Mouse (Mus musculus) embryonic facial prominence, embryonic 13.5 days (tissue): ENCODE measurements around the gene Zbtb37. TPM values are rescaled to one million over a fixed set of nuclear protein-coding genes. Genes with fewer than 3 reads are reported as not detected.
A peak's percentile ranks its signal among the peaks of the same experiment; 100 is the strongest.

Experiments used
- ATAC-seq: fragments of 200-750 bp; cut with Nextera tagmentation; 2 replicates; pipeline ENCODE4 v1.8.0; 2017; ENCODE audit warnings: low read depth; ENCODE audit not compliant: insufficient number of reproducible peaks, insufficient read depth, low FRiP score, low TSS enrichment
- H3K27ac ChIP-seq: fragments of 300-500 bp; sonication (generic); 2 replicates; pipeline ENCODE4 v1.5.1; 2015; ENCODE audit warnings: moderate library complexity, mild to moderate bottlenecking, inconsistent platforms
- H3K27me3 ChIP-seq: fragments of 300-500 bp; sonication (generic); 2 replicates; pipeline ENCODE4 v1.6.1; 2015; ENCODE audit warnings: mild to moderate bottlenecking, inconsistent platforms
- H3K36me3 ChIP-seq: fragments of 300-500 bp; sonication (generic); 2 replicates; pipeline ENCODE4 v1.6.1; 2015; ENCODE audit warnings: mild to moderate bottlenecking, inconsistent platforms
- H3K4me1 ChIP-seq: fragments of 300-500 bp; sonication (generic); 2 replicates; pipeline ENCODE4 v1.6.1; 2015; ENCODE audit warnings: inconsistent platforms
- H3K4me2 ChIP-seq: fragments of 300-500 bp; sonication (generic); 2 replicates; pipeline ENCODE4 v1.6.1; 2015; ENCODE audit warnings: moderate library complexity, mild to moderate bottlenecking, inconsistent platforms
- H3K4me3 ChIP-seq: fragments of 300-500 bp; sonication (generic); 2 replicates; pipeline ENCODE4 v1.5.1; 2015; ENCODE audit warnings: mild to moderate bottlenecking, inconsistent platforms
- H3K9ac ChIP-seq: fragments of 300-500 bp; sonication (generic); 2 replicates; pipeline ENCODE4 v1.6.1; 2015; ENCODE audit warnings: mild to moderate bottlenecking, inconsistent platforms
- H3K9me3 ChIP-seq: fragments of 300-500 bp; sonication (generic); 2 replicates; pipeline ENCODE4 v1.6.1; 2016; ENCODE audit warnings: inconsistent platforms
- WGBS: fragments of 180-500 bp; shearing (Covaris S2); methylation state at CpG from one replicate; pipeline ENCODE4 v1.1.7; 2015; ENCODE audit warnings: mixed read lengths; 5-methylcytosine and 5-hydroxymethylcytosine counted together
- polyA plus RNA-seq: library from polyadenylated mRNA; unstranded; fragments of >200 nt; fragmentation: Nextera tagmentation; extraction: Ambion mirVana; gene quantifications from 2 replicates; pipeline ENCODE4 v1.2.1, GENCODE M21; 2015

Gene Zbtb37
- polyA plus RNA-seq = 8.8 and 11.7 TPM in 2 replicates

- H3K36me3 ChIP-seq = peaks cover 64% of the 10 kb centered on the region
Measured at GRCm38 (mm10) chr1:161034435-161035280, at the start of gene Zbtb37. Zbtb37 (minus strand) TSS chr1:161034849.

GRCm38 (mm10) chr1:161077243-161077642 lies 42.6 kb upstream of the Zbtb37 start:
- Histone ChIP-seq H3K4me3 (no peak overlapping the region), H3K36me3 (peaks cover 43% of the 10 kb centered on the region), H3K9me3 (no peaks in the 10 kb centered on the region), H3K27ac (no peak overlapping the region; the same call in 1 of the 2 replicates), H3K4me2 (no peak overlapping the region), H3K9ac (no peak overlapping the region), H3K27me3 (no peaks in the 10 kb centered on the region), H3K4me1 (peaks cover 19% of the 10 kb centered on the region)
- no peak for ATAC-seq
- 93% methylated on average over 3 of the region's 3 CpGs for whole genome bisulfite sequencing

More at GRCm38 (mm10) chr1:161034435-161035280, at the start of gene Zbtb37:
- peak within 1 kb of the TSS; percentile 88 for H3K9ac ChIP-seq
- peaks cover 13% of the 10 kb centered on the region for H3K4me1 ChIP-seq
- H3K27me3 ChIP-seq = no peaks in the 10 kb centered on the region
- H3K4me3 ChIP-seq = peak within 1 kb of the TSS; percentile 58
- H3K9me3 ChIP-seq = no peaks in the 10 kb centered on the region
- peak within 1 kb of the TSS; percentile 84 for H3K4me2 ChIP-seq
- peak within 1 kb of the TSS; percentile 97 for H3K27ac ChIP-seq
- peak; percentile 88 for ATAC-seq
- WGBS = 1% methylated on average over 74 of the region's 76 CpGs

GRCm38 (mm10) chr1:161076238-161076637 lies 41.6 kb upstream of the Zbtb37 start:
- H3K9me3 ChIP-seq = no peaks in the 10 kb centered on the region
- ATAC-seq = no peak
- H3K4me1 ChIP-seq = peaks cover 26% of the 10 kb centered on the region
- no peaks in the 10 kb centered on the region for H3K27me3 ChIP-seq
- 79% methylated on average over 6 of the region's 6 CpGs for WGBS
- H3K27ac ChIP-seq = no peak overlapping the region
- H3K36me3 ChIP-seq = peaks cover 37% of the 10 kb centered on the region
- H3K9ac ChIP-seq = no peak overlapping the region
- H3K4me3 ChIP-seq = no peak overlapping the region
- no peak overlapping the region for H3K4me2 ChIP-seq

GRCm38 (mm10) chr1:161071272-161071620 lies 36.6 kb upstream of the Zbtb37 start:
- peak overlapping the region; percentile 79 for H3K4me2 ChIP-seq
- no peaks in the 10 kb centered on the region for H3K9me3 ChIP-seq
- under 1% methylated on average over 12 of the region's 12 CpGs for WGBS
- H3K9ac ChIP-seq = peak overlapping the region; percentile 78
- H3K4me3 ChIP-seq = peak overlapping the region; percentile 67
- H3K36me3 ChIP-seq = peaks cover 9% of the 10 kb centered on the region; the same call in 1 of the 2 replicates
- peak overlapping the region; percentile 68 for H3K27ac ChIP-seq
- peaks cover 26% of the 10 kb centered on the region for H3K4me1 ChIP-seq
- H3K27me3 ChIP-seq = no peaks in the 10 kb centered on the region
- no peak for ATAC-seq

GRCm38 (mm10) chr1:161070352-161071271 lies 36.0 kb upstream of the Zbtb37 start, which contains the start of the genes Dars2 and Cenpl:
Dars2 (minus strand) TSS chr1:161070658.
Cenpl (plus strand) TSS chr1:161070713.
- H3K27me3 ChIP-seq = no peaks in the 10 kb centered on the region
- peak within 1 kb of the TSS; percentile 79 for H3K4me2 ChIP-seq
- ATAC-seq = peak; percentile 96
- under 1% methylated on average over 57 of the region's 57 CpGs for WGBS
- H3K36me3 ChIP-seq = peaks cover 7% of the 10 kb centered on the region; the same call in 1 of the 2 replicates
- H3K9ac ChIP-seq = peak within 1 kb of the TSS; percentile 86
- H3K4me3 ChIP-seq = peak within 1 kb of the TSS; percentile 67
- H3K4me1 ChIP-seq = peaks cover 26% of the 10 kb centered on the region
- H3K9me3 ChIP-seq = no peaks in the 10 kb centered on the region
- peak within 1 kb of the TSS; percentile 78 for H3K27ac ChIP-seq

GRCm38 (mm10) chr1:161063351-161063750 lies 28.7 kb upstream of the Zbtb37 start:
- Histone ChIP-seq H3K27me3 (no peaks in the 10 kb centered on the region), H3K9me3 (no peaks in the 10 kb centered on the region), H3K4me1 (no peaks in the 10 kb centered on the region), H3K4me2 (no peak overlapping the region), H3K9ac (no peak overlapping the region), H3K4me3 (no peak overlapping the region), H3K27ac (no peak overlapping the region), H3K36me3 (peaks cover 10% of the 10 kb centered on the region)
- 75% methylated on average over 1 of the region's 1 CpGs for WGBS
- no peak for ATAC-seq

GRCm38 (mm10) chr1:161057164-161057563 lies 22.5 kb upstream of the Zbtb37 start:
- Histone ChIP-seq H3K4me3 (no peak overlapping the region), H3K9me3 (no peaks in the 10 kb centered on the region), H3K27me3 (no peaks in the 10 kb centered on the region), H3K36me3 (peaks cover 26% of the 10 kb centered on the region), H3K4me2 (no peak overlapping the region), H3K4me1 (no peaks in the 10 kb centered on the region), H3K27ac (no peak overlapping the region), H3K9ac (no peak overlapping the region)
- ATAC-seq = no peak
- 96% methylated on average over 1 of the region's 1 CpGs for WGBS

- Histone ChIP-seq H3K4me2 (no peak overlapping the region), H3K27me3 (no peaks in the 10 kb centered on the region), H3K4me1 (no peaks in the 10 kb centered on the region), H3K9ac (no peak overlapping the region), H3K27ac (no peak overlapping the region), H3K36me3 (peaks cover 42% of the 10 kb centered on the region), H3K9me3 (no peaks in the 10 kb centered on the region), H3K4me3 (no peak overlapping the region)
- ATAC-seq = no peak
- WGBS = 85% methylated on average over 3 of the region's 3 CpGs
Measured at GRCm38 (mm10) chr1:161046972-161047371, 12.3 kb upstream of the Zbtb37 start.

GRCm38 (mm10) chr1:161041261-161042020 lies 6.8 kb upstream of the Zbtb37 start:
- Histone ChIP-seq H3K4me1 (peaks cover 4% of the 10 kb centered on the region), H3K9me3 (no peaks in the 10 kb centered on the region), H3K36me3 (peaks cover 61% of the 10 kb centered on the region), H3K4me2 (no peak overlapping the region), H3K9ac (no peak overlapping the region), H3K27ac (no peak overlapping the region), H3K4me3 (no peak overlapping the region), H3K27me3 (no peaks in the 10 kb centered on the region)
- 88% methylated on average over 7 of the region's 7 CpGs for WGBS
- no peak for ATAC-seq

- Histone ChIP-seq H3K27ac (peak overlapping the region; percentile 65; the same call in 1 of the 2 replicates), H3K36me3 (peaks cover 61% of the 10 kb centered on the region)
- ATAC-seq = no peak
Measured at GRCm38 (mm10) chr1:161040855-161041254, 6.2 kb upstream of the Zbtb37 start.

GRCm38 (mm10) chr1:161040426-161040770 lies 5.7 kb upstream of the Zbtb37 start:
- H3K4me2 ChIP-seq = no peak overlapping the region
- no peak overlapping the region for H3K9ac ChIP-seq
- peak overlapping the region; percentile 65; the same call in 1 of the 2 replicates for H3K27ac ChIP-seq
- WGBS = 64% methylated on average over 1 of the region's 1 CpGs
- no peak for ATAC-seq
- H3K4me1 ChIP-seq = peaks cover 4% of the 10 kb centered on the region
- H3K27me3 ChIP-seq = no peaks in the 10 kb centered on the region
- H3K9me3 ChIP-seq = no peaks in the 10 kb centered on the region
- no peak overlapping the region for H3K4me3 ChIP-seq
- H3K36me3 ChIP-seq = peaks cover 58% of the 10 kb centered on the region

More at GRCm38 (mm10) chr1:161040855-161041254, 6.2 kb upstream of the Zbtb37 start:
- no peaks in the 10 kb centered on the region for H3K27me3 ChIP-seq
- H3K4me2 ChIP-seq = no peak overlapping the region
- no peak overlapping the region for H3K9ac ChIP-seq
- H3K4me1 ChIP-seq = peaks cover 4% of the 10 kb centered on the region
- H3K9me3 ChIP-seq = no peaks in the 10 kb centered on the region
- no peak overlapping the region for H3K4me3 ChIP-seq
